9 mouse cellular contexts compared by ENCODE assay signal in the genomic region with DNA sequence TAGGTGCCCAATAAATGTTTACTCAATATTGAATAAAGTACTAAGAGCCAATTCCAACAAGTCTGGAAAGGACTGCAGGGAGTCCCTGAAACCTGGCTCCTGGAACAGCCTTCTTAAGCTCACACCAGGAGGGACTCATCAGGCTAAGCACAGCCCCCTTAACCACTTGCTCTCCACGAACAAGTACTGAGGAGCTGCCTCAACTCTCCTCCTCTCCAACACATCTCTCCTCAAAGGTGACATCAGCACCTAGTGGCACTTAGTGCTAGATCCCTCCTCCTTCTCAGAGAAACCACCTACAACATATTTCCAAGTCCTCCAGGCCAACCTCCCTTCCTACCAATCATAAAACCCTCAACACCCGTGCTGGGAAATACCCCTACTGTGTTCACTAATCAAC. TPM values are rescaled to one million over a fixed set of nuclear protein-coding genes. Genes with fewer than 3 reads are reported as not detected.
A peak's percentile ranks its signal among the peaks of the same experiment; 100 is the strongest.
DNase-seq lines count a peak whose midpoint lies in the region; ATAC-seq and TF ChIP-seq lines count a peak whose summit lies in the region.
"Had no signal": no experiment of that assay in that cellular context is flagged by ENCODE, and none has a peak within 500 bp of the region (broad histone marks: within the 10 kb centered on the region; RNA-seq: fewer than 3 reads in every experiment).

No protein-coding gene starts in this region.

- DNase-seq in heart, adult 18-20 months, result no peak
- peak; percentile 42 for DNase-seq in ZHBTc4 (ENCODE audit: low read depth, low spot score)
- DNase-seq in midbrain, embryonic 10.5 days (ENCODE audit: low spot score), result no peak
- DNase-seq in urinary bladder, postnatal 10 days (ENCODE audit: low spot score), result no peak
- no peak for DNase-seq in layer of hippocampus, adult 9-11 months
- no peak for DNase-seq in kidney, adult 2 months
- DNase-seq: lung, postnatal 10 days had no signal

- H3K9ac ChIP-seq in heart, embryonic 15.5 days, result peak overlapping the region; percentile 48; the same call in 1 of the 2 replicates
- H3K9ac ChIP-seq in forebrain, embryonic 13.5 days, result peak overlapping the region; percentile 68; the same call in 1 of the 2 replicates

- H3K9me3 ChIP-seq in heart, embryonic 15.5 days (replicated peaks), result no peaks in the 10 kb centered on the region
- H3K9me3 ChIP-seq in forebrain, embryonic 13.5 days (replicated peaks), result no peaks in the 10 kb centered on the region
- H3K9me3 ChIP-seq in midbrain, embryonic 10.5 days (replicated peaks), result no peaks in the 10 kb centered on the region

- peak overlapping the region; percentile 65 for H3K4me3 ChIP-seq in heart, embryonic 15.5 days
- H3K4me3 ChIP-seq in forebrain, embryonic 13.5 days, result peak overlapping the region; percentile 45
- H3K4me3 ChIP-seq in midbrain, embryonic 10.5 days, result peak overlapping the region; percentile 65
- no peak overlapping the region for H3K4me3 ChIP-seq in kidney, adult 2 months (ENCODE audit: insufficient read depth, low read depth, low read length)

- peak overlapping the region; percentile 84 for H3K27ac ChIP-seq in heart, embryonic 15.5 days
- no peak overlapping the region for H3K27ac ChIP-seq in forebrain, embryonic 13.5 days
- no peak overlapping the region for H3K27ac ChIP-seq in midbrain, embryonic 10.5 days (replicated peaks)
- no peak overlapping the region for H3K27ac ChIP-seq in kidney, adult 2 months (ENCODE audit: insufficient read depth, low read depth, low read length)

- H3K4me2 ChIP-seq in heart, embryonic 15.5 days, result peak overlapping the region; percentile 94
- peak overlapping the region; percentile 76 for H3K4me2 ChIP-seq in forebrain, embryonic 13.5 days

- 9% methylated on average over 2 of the region's 2 CpGs for WGBS in heart, embryonic 15.5 days
- 10% methylated on average over 2 of the region's 2 CpGs for WGBS in forebrain, embryonic 13.5 days
- 4% methylated on average over 2 of the region's 2 CpGs for WGBS in midbrain, embryonic 10.5 days
- WGBS in kidney, adult 2 months, result 35% methylated on average over 2 of the region's 2 CpGs

- TF ChIP-seq POLR2A in kidney, adult 2 months (IDR thresholded peaks at IDR 0.05; ENCODE audit: low read depth, low read length), result no peak

- peaks cover 55% of the 10 kb centered on the region for H3K4me1 ChIP-seq in heart, embryonic 15.5 days (replicated peaks)
- peaks cover 16% of the 10 kb centered on the region for H3K4me1 ChIP-seq in forebrain, embryonic 13.5 days
- peaks cover 30% of the 10 kb centered on the region for H3K4me1 ChIP-seq in midbrain, embryonic 10.5 days
- H3K4me1 ChIP-seq in kidney, adult 2 months (ENCODE audit: control insufficient read depth, insufficient read depth, low read length), result 0 out of 2 replicates have a peak, but pooled peaks cover 2% of the 10 kb centered on the region

- H3K27me3 ChIP-seq in heart, embryonic 15.5 days, result no peaks in the 10 kb centered on the region
- no peaks in the 10 kb centered on the region for H3K27me3 ChIP-seq in forebrain, embryonic 13.5 days
- H3K27me3 ChIP-seq in midbrain, embryonic 10.5 days (ENCODE audit: low read depth, poor library complexity, severe bottlenecking), result peaks cover 20% of the 10 kb centered on the region
- H3K27me3 ChIP-seq in kidney, adult 2 months (replicated peaks; ENCODE audit: control insufficient read depth, insufficient read depth, low read length), result no peaks in the 10 kb centered on the region

- H3K36me3 ChIP-seq in heart, embryonic 15.5 days, result peaks cover 14% of the 10 kb centered on the region
- H3K36me3 ChIP-seq in forebrain, embryonic 13.5 days (ENCODE audit: poor library complexity, severe bottlenecking), result peaks cover 23% of the 10 kb centered on the region
- H3K36me3 ChIP-seq in midbrain, embryonic 10.5 days, result peaks cover 28% of the 10 kb centered on the region
- H3K36me3 ChIP-seq in kidney, adult 2 months (ENCODE audit: control insufficient read depth, insufficient read depth, low read length), result peaks cover 7% of the 10 kb centered on the region

- no peak for ATAC-seq in heart, embryonic 15.5 days (replicated peaks; ENCODE audit: insufficient number of reproducible peaks, insufficient read depth, low FRiP score, low read depth)
- peak; percentile 4; the same call in 1 of the 2 replicates for ATAC-seq in forebrain, embryonic 13.5 days

- TF ChIP-seq CTCF in kidney, adult 2 months (conservative IDR thresholded peaks at IDR 0.05; ENCODE audit: insufficient read depth, insufficient read length, low read depth, low read length), result no peak

RNA-seq across cellular contexts. Expression of a gene that starts 10.8 kb away (rescaled TPM):
- 9.7 and 10.3 TPM in 2 replicates for polyA plus RNA-seq in heart, embryonic 15.5 days (2015; fragmentation: Nextera tagmentation; extraction: Ambion mirVana)
- 1 to 10 TPM; 1.1 to 1.5 TPM for total RNA-seq in heart, adult 18-20 months (2021)
- polyA plus RNA-seq in forebrain, embryonic 13.5 days (2015; fragmentation: Nextera tagmentation; extraction: Ambion mirVana), result 3.5 and 3.7 TPM in 2 replicates
- polyA plus RNA-seq in midbrain, embryonic 10.5 days (2016; fragmentation: Nextera tagmentation; extraction: Ambion mirVana), result 2.0 and 3.5 TPM in 2 replicates
- polyA plus RNA-seq in kidney, adult 2 months (2012; rRNA removed), result 3.6 and 4.2 TPM in 2 replicates

RNA-seq across cellular contexts. Expression of a gene that starts 18.2 kb away (rescaled TPM):
- 53.0 and 58.1 TPM in 2 replicates for polyA plus RNA-seq in heart, embryonic 15.5 days (2015; fragmentation: Nextera tagmentation; extraction: Ambion mirVana)
- total RNA-seq in heart, adult 18-20 months (2021), result 10 to 100 TPM; 11.1 to 14.2 TPM
- polyA plus RNA-seq in forebrain, embryonic 13.5 days (2015; fragmentation: Nextera tagmentation; extraction: Ambion mirVana), result 126 and 131 TPM in 2 replicates
- 122 and 128 TPM in 2 replicates for polyA plus RNA-seq in midbrain, embryonic 10.5 days (2016; fragmentation: Nextera tagmentation; extraction: Ambion mirVana)
- polyA plus RNA-seq in kidney, adult 2 months (2012; rRNA removed), result 84.0 and 100 TPM in 2 replicates

RNA-seq across cellular contexts. Expression of a gene that starts 42.2 kb away (rescaled TPM):
- polyA plus RNA-seq in heart, embryonic 15.5 days (2015; fragmentation: Nextera tagmentation; extraction: Ambion mirVana), result not detected in 2 replicates
- not detected for total RNA-seq in heart, adult 18-20 months (2021)
- polyA plus RNA-seq in forebrain, embryonic 13.5 days (2015; fragmentation: Nextera tagmentation; extraction: Ambion mirVana), result not detected in 2 replicates
- polyA plus RNA-seq in midbrain, embryonic 10.5 days (2016; fragmentation: Nextera tagmentation; extraction: Ambion mirVana), result not detected in 2 replicates
- polyA plus RNA-seq in kidney, adult 2 months (2012; rRNA removed), result 0.06 TPM in 1 of 2 replicates, not detected in the other

RNA-seq across cellular contexts. Expression of a gene that starts 53.8 kb away (rescaled TPM):
- polyA plus RNA-seq in heart, embryonic 15.5 days (2015; fragmentation: Nextera tagmentation; extraction: Ambion mirVana), result 0.98 and 2.0 TPM in 2 replicates
- not detected for total RNA-seq in heart, adult 18-20 months (2021)
- not detected in 2 replicates for polyA plus RNA-seq in forebrain, embryonic 13.5 days (2015; fragmentation: Nextera tagmentation; extraction: Ambion mirVana)
- 0.07 TPM in 1 of 2 replicates, not detected in the other for polyA plus RNA-seq in midbrain, embryonic 10.5 days (2016; fragmentation: Nextera tagmentation; extraction: Ambion mirVana)
- polyA plus RNA-seq in kidney, adult 2 months (2012; rRNA removed), result 0.09 TPM in 1 of 2 replicates, not detected in the other
